Mouse (Mus musculus) kidney, embryonic 15.5 days (tissue): Measurements from ENCODE around the gene Nhs. TPM values are rescaled to one million over a fixed set of nuclear protein-coding genes. Genes with fewer than 3 reads are reported as not detected.
"Not testable (repeated sequence)": the region's sequence is repeated elsewhere in the genome, so short reads cannot be mapped to it uniquely, and the experiment has no call there.

Experiments used
- ATAC-seq: fragments of 200-750 bp; cut with Nextera tagmentation; replicated peaks from 2 replicates; pipeline ENCODE4 v1.8.0; 2017; ENCODE audit warnings: moderate TSS enrichment; ENCODE audit not compliant: low FRiP score
- H3K27ac ChIP-seq: fragments of 300-500 bp; sonication (generic); 2 replicates; pipeline ENCODE4 v1.5.1; 2015; ENCODE audit warnings: mild to moderate bottlenecking, inconsistent platforms
- H3K27me3 ChIP-seq: fragments of 300-500 bp; sonication (generic); 2 replicates; pipeline ENCODE4 v1.6.1; 2015; ENCODE audit warnings: inconsistent platforms
- H3K36me3 ChIP-seq: fragments of 300-500 bp; sonication (generic); 2 replicates; pipeline ENCODE4 v1.6.1; 2015; ENCODE audit warnings: inconsistent platforms
- H3K4me1 ChIP-seq: fragments of 300-500 bp; sonication (generic); 2 replicates; pipeline ENCODE4 v1.6.1; 2015; ENCODE audit warnings: inconsistent platforms
- H3K4me2 ChIP-seq: fragments of 300-500 bp; sonication (generic); 2 replicates; pipeline ENCODE4 v1.6.1; 2015; ENCODE audit warnings: moderate library complexity, mild to moderate bottlenecking, inconsistent platforms
- H3K4me3 ChIP-seq: fragments of 300-500 bp; sonication (generic); replicated peaks from 2 replicates; pipeline ENCODE4 v1.5.1; 2015; ENCODE audit warnings: mild to moderate bottlenecking, inconsistent platforms
- H3K9ac ChIP-seq: fragments of 300-500 bp; sonication (generic); 2 replicates; pipeline ENCODE4 v1.6.1; 2015; ENCODE audit warnings: mild to moderate bottlenecking, inconsistent platforms
- H3K9me3 ChIP-seq: fragments of 300-500 bp; sonication (generic); replicated peaks from 2 replicates; pipeline ENCODE4 v1.6.1; 2016; ENCODE audit warnings: inconsistent platforms
- WGBS: fragments of 180-500 bp; shearing (Covaris S2); methylation state at CpG from one replicate; pipeline ENCODE4 v1.1.7; 2015; ENCODE audit warnings: mixed read lengths; 5-methylcytosine and 5-hydroxymethylcytosine counted together
- polyA plus RNA-seq: library from polyadenylated mRNA; unstranded; fragments of >200 nt; fragmentation: Nextera tagmentation; extraction: Ambion mirVana; gene quantifications from 2 replicates; pipeline ENCODE4 v1.2.1, GENCODE M21; 2015

Nhs gene
- polyA plus RNA-seq, 1 experiment from 2014 or later = 3.1 TPM

- no peak for ATAC-seq
- no peaks in the 10 kb centered on the region for H3K9me3 ChIP-seq
- peaks cover 39% of the 10 kb centered on the region for H3K27me3 ChIP-seq
- 90% methylated on average over 2 of the region's 2 CpGs for WGBS
- H3K4me1 ChIP-seq = no peaks in the 10 kb centered on the region
- H3K4me3 ChIP-seq = no peak overlapping the region
- H3K9ac ChIP-seq = no peak overlapping the region
- H3K4me2 ChIP-seq = no peak overlapping the region
- H3K36me3 ChIP-seq = no peaks in the 10 kb centered on the region
- H3K27ac ChIP-seq = no peak overlapping the region
Observed at GRCm38 (mm10) chrX:161855630-161856029, 303.9 kb downstream of the Nhs start.

GRCm38 (mm10) chrX:161853626-161854312 is 305.8 kb downstream of the Nhs start:
- no peak overlapping the region for H3K4me3 ChIP-seq
- no peaks in the 10 kb centered on the region for H3K9me3 ChIP-seq
- no peak overlapping the region for H3K27ac ChIP-seq
- ATAC-seq = no peak
- H3K27me3 ChIP-seq = peaks cover 35% of the 10 kb centered on the region
- no peaks in the 10 kb centered on the region for H3K4me1 ChIP-seq
- no peak overlapping the region for H3K4me2 ChIP-seq
- no peaks in the 10 kb centered on the region for H3K36me3 ChIP-seq
- H3K9ac ChIP-seq = no peak overlapping the region
- 70% methylated on average over 4 of the region's 4 CpGs for WGBS

GRCm38 (mm10) chrX:161826186-161826585 is 333.3 kb downstream of the Nhs start:
- H3K4me3 ChIP-seq, H3K9me3 ChIP-seq, H3K27ac ChIP-seq, H3K36me3 ChIP-seq, ATAC-seq, H3K9ac ChIP-seq, H3K4me1 ChIP-seq, H3K4me2 ChIP-seq: not testable (repeated sequence)
- 19% methylated on average over 2 of the region's 2 CpGs for WGBS
- H3K27me3 ChIP-seq = peaks cover 12% of the 10 kb centered on the region; the same call in 1 of the 2 replicates

GRCm38 (mm10) chrX:161790182-161790581 is 369.3 kb downstream of the Nhs start:
- no peak overlapping the region for H3K4me3 ChIP-seq
- H3K4me1 ChIP-seq = no peaks in the 10 kb centered on the region
- H3K4me2 ChIP-seq = no peak overlapping the region
- peaks cover 29% of the 10 kb centered on the region for H3K27me3 ChIP-seq
- no peak for ATAC-seq
- WGBS = 25% methylated on average over 6 of the region's 6 CpGs
- H3K9me3 ChIP-seq = no peaks in the 10 kb centered on the region
- H3K9ac ChIP-seq = no peak overlapping the region
- no peaks in the 10 kb centered on the region for H3K36me3 ChIP-seq
- no peak overlapping the region for H3K27ac ChIP-seq
